Mouse (Mus musculus) heart, adult 2 months (tissue): ENCODE results near the gene Pde11a.

Experiments used
- CTCF ChIP-seq: fragments of 200-600 bp; IDR thresholded peaks from 2 replicates; pipeline ENCODE4 v1.8.1; 2022; ENCODE audit warnings: antibody characterized with exemption, mild to moderate bottlenecking, moderate library complexity
- EP300 ChIP-seq: fragments of 200-500 bp; IDR thresholded peaks from 2 replicates; pipeline ENCODE4 v1.6.1; 2011; ENCODE audit warnings: low read depth, low read length, control low read depth; ENCODE audit not compliant: insufficient read depth

- TF ChIP-seq EP300 (no peak), CTCF (no peak)
These were observed 72.0 kb downstream of the Pde11a start for GRCm38 (mm10) chr2:76266622-76267021.
